Mouse (Mus musculus) urinary bladder, adult 2 months (tissue): Measurements from ENCODE around the gene Sod3. TPM values are rescaled to one million over a fixed set of nuclear protein-coding genes. Genes with fewer than 3 reads are reported as not detected.

ENCODE experiments used
- DNase-seq: peaks from one replicate; pipeline ENCODE4 v3.0.0; 2022; ENCODE audit warnings: low spot score
- polyA plus RNA-seq: library from polyadenylated mRNA; depleted of rRNA; stranded (reverse); fragments of >200 nt; gene quantifications from 2 replicates; pipeline ENCODE4 v1.2.3, GENCODE M21; 2012; rRNA removed

Gene Sod3
- polyA plus RNA-seq, 1 experiment: 23.7 TPM

DNA sequence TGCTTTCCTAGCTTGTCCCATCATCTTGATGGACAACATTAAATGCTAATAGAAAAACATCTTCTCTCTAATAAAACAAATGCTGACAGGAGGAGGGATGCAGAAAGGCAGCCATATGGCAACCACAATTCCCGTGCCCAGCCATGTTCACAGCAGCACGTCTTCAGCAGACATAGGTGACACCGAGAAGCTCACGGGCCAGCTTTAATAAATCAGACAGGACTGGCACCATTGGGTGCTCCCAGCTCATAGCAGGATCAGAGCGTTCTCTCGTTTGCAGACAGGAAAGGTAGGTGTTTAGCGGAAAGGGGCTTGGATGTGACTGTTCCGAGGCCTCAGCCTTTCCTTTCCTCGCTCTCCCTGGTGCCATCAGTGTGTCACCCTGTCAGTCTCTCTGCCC, 12.3 kb downstream of the Sod3 start:
- DNase-seq: no peak

GRCm38 (mm10) chr5:52382837-52383236, 19.2 kb downstream of the Sod3 start:
- no peak for DNase-seq

GRCm38 (mm10) chr5:52383748-52384147, 20.2 kb downstream of the Sod3 start:
- DNase-seq: no peak

DNA sequence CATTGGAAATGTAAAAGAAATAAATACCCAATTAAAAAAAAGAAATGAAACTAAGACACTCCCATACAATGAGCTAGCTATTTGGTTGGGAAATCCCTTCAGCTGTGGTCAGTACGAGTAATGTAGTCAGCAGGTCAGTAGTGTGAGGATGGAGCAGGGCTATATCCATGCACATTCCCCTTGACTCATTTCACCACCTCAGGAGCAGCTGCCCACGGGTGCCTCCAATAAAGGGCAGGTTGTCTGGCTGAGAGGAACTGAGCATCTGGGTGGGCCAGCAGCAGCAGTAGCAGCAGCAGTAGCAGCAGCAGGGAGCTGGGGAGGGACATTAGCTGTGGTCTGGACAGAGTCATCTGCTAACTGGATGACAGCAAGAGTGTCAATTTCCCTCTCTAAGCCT, 22.4 kb downstream of the Sod3 start:
- no peak for DNase-seq

DNA sequence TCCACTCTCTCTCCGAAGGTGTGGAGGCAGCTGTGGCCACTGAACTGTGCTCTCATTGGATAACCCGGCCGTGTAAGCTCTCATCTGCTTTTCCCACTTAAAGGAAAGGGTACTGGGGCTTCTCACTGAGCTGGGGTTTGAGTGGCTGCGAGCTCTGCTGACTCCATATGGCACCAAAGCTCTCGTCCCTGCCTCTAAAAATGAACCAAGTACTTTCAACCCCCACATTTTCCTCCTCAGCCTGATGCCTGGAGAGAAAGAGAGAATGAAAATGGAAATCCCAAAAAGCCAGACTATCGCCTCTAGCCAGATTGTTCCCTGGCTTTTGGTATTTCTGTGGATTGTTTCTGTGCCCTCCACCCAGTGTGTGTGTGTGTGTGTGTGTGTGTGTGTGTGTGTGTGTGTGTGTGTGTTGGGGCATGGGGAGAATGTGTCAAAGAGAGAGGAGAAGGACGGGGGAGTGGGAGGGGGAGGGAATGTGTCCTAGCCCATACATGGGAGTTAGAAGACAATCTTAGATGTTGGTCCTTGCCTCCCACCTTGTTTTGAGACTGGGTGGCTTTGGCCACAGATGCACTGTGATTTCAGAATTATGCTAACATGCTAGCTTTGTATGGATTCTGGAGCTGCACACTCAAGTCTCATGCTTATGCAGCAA, 24.6 kb downstream of the Sod3 start:
- no peak for DNase-seq

DNA sequence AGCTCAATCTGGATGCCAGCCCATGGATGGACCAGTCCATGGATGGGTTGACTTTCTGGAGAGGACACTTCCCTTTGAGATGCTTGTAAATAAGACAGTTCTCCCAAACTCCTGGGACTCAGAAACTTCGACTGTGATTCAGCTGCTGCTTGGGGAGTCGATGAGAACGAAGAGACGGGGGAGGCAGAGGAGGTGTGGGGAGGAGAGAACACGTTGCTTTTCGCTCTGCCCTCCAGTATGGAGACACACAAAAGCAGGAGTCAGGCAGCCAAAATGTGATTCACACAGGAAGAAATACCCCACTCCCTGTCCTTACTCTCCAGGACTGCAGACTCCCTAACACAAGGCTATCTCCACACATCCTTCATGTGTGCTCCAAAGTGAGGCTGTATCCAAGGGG, 26.8 kb downstream of the Sod3 start:
- no peak for DNase-seq

DNA sequence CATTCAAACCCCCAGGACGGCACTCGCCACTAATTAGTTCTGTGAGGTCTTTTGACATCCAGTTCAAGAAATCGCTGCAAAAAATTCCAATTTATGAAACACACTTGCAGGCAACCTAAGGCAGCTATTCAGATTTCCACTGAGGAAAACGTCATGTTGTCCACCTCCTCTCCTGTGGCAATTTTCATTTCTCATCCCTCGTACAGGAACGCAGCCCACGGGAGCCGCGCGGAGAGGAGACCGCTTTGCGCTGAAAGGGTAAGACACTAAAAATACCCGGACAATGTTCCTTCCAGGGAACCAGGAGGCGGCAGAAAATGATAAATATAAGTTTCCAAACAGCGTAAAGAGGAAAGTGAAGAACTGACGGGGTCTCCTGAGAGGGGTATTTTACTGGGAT, 27.9 kb downstream of the Sod3 start:
- no peak for DNase-seq

DNA sequence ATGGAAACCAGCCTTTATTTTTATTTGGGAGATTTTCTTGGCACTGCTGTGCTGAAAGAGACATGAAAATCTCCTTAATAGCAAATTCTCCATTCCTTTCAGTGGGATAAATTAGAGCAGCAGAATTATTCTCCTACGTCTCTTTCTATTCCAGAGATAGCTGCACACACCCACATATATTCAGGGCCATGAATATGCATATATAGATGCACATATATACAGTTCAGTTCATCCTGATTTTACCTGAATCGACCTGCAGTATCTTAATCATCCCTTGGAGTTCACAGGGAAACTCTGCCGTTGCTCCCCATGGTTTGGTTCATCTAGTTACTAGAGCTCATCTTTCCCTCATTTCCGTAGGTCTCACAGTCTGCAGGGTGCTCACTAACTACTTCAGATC, 30.2 kb downstream of the Sod3 start:
- DNase-seq: no peak

DNA sequence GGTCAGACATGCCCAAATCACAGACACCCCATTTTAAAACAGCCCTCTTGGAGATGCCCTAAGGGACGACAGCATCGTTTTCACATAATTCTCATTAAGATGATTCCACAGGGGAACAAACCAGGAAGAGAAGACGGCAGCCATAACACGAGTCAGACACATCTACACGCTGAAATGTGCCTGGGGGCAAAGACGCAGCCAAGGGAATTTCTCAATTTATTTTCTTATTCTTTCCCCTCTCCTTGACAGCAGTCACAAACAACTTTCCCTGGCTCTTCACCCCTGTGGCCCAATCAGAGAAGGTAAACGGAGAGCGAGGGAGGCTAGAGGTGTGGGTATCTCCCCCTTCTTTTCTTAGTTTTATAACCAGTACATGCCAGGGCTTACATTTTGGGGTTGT, 40.8 kb downstream of the Sod3 start:
- no peak for DNase-seq

- DNase-seq: no peak
Observed at GRCm38 (mm10) chr5:52408668-52409315, 45.2 kb downstream of the Sod3 start.

GRCm38 (mm10) chr5:52410197-52410596, 46.6 kb downstream of the Sod3 start:
- no peak for DNase-seq

DNA sequence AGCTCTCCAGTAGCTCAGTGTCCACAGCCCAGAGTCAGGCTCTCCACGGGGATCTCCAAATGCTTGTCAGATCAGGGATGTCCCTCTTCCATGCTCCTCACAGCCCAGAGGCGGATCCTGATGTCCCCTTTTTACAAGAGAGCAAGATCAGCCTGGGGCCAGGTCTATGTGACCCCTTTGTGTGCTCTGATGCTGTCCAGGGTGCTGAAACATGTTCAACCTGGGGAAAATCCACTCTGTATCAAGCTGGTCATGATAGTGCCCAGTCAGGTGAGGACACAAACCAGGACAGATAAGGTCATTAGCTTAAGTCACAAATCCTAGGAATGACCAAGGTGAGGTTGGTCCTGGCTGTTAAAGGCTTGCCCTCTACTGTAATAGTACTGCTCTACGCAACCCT, 48.0 kb downstream of the Sod3 start:
- DNase-seq: no peak

- DNase-seq: no peak
Observed at GRCm38 (mm10) chr5:52415193-52415592, 51.6 kb downstream of the Sod3 start.

- no peak for DNase-seq
Observed at GRCm38 (mm10) chr5:52415917-52416316, 52.3 kb downstream of the Sod3 start.

DNA sequence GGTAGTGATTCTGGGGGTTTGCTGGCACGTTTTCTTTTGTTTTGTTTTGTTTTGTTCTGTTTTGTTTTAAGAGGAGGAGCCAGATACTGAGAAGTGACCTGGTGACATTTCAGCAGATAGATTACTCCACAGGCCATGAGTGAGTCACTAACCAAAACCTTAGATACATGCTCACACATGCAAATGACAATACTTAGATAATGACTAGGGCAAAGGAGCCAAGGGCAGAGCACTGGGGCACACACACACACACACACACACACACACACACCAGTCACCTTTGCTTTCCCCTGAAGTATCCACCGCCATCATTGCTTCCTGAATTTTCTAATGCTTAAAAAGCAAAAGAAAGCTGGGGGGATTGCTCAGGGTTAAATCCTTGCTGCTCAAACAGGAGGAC, 52.9 kb downstream of the Sod3 start:
- DNase-seq: no peak

Other genes starting within 250 kb of the Sod3 start
- gene Dhx15, start 173.3 kb upstream of the Sod3 start, polyA plus RNA-seq: 87.5 and 99.1 TPM in 2 replicates
- 4.2 and 4.7 TPM in 2 replicates for gene Ccdc149, start 107.7 kb downstream of the Sod3 start, polyA plus RNA-seq
- gene Lgi2, start 202.7 kb downstream of the Sod3 start, polyA plus RNA-seq: 2.0 and 3.3 TPM in 2 replicates